8 mouse cellular contexts compared by ENCODE assay signal in the genomic region with DNA sequence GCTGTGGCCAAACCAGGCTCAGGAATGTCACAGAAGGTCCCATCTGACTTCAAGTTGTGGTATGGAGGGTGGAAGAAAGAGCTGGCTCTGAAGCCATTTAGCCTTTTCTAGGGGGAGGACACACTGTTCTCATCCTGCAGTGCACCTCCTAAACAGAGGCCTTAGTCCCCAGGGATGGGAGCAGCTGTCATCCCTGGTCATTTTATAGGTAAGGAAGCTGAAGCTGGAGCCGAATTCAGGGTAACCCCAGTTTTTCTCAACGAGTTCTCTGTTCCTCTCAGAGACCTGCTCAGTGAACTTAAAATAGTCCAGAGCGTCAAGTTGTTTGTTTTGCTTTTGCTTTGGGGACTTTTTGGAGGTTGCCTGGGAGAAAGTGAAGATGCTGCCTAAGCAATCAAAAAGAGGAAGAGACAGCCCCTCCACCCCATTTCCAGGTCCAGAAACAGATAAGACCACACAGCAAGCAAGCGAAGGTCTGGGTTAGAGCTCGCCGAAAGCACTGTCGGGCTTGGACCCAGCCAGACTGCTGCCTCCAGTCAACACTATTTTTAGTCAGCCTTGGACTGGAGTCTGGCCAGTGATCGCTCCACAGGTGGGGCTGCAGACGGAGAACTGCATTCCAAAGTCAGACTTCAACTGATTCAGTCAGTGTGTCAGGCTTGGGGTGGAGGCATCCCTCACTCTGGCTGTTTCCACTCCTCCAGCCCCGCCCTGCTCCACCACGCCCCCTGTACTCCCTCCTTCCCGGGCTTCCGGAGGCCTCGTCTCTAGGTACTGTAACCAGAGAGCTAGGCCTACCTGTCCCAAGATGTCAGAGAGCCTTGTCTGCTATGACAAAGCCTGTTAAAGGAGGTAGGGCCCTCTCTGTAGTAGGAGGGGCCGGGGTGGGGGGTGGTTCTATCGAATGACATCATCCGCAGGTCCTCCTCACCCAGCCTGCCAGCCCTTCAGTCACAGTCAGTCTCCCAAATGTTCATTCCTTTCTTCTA. TPM values are rescaled to one million over a fixed set of nuclear protein-coding genes. Genes with fewer than 3 reads are reported as not detected.
DNase-seq lines count a peak whose midpoint lies in the region; ATAC-seq and TF ChIP-seq lines count a peak whose summit lies in the region.

No protein-coding gene starts in this region.

- H3K27ac ChIP-seq in neural tube, embryonic 15.5 days (replicated peaks): no peak overlapping the region
- peak overlapping the region; percentile 24; the same call in 1 of the 2 replicates for H3K27ac ChIP-seq in brown adipose tissue, adult 24 weeks (replicated peaks; ENCODE audit: low read depth, low read length)

- H3K4me1 ChIP-seq in neural tube, embryonic 15.5 days: peaks cover 14% of the 10 kb centered on the region
- H3K4me1 ChIP-seq in brown adipose tissue, adult 24 weeks (ENCODE audit: control insufficient read depth, insufficient read depth, insufficient read length, low read length): peaks cover 8% of the 10 kb centered on the region
- H3K4me1 ChIP-seq in lung, adult 2 months (ENCODE audit: control insufficient read depth, insufficient read depth, low read length): peaks cover 19% of the 10 kb centered on the region

- no peak overlapping the region for H3K4me3 ChIP-seq in neural tube, embryonic 15.5 days (replicated peaks)
- H3K4me3 ChIP-seq in brown adipose tissue, adult 24 weeks (ENCODE audit: insufficient read depth, low read depth, low read length): no peak overlapping the region
- peak overlapping the region; percentile 26 for H3K4me3 ChIP-seq in lung, adult 2 months (replicated peaks; ENCODE audit: extremely low read depth, low read depth, low read length)

- H3K27me3 ChIP-seq in neural tube, embryonic 15.5 days (replicated peaks): no peaks in the 10 kb centered on the region

- 29% methylated on average over 17 of the region's 17 CpGs for WGBS in neural tube, embryonic 15.5 days
- 12% methylated on average over 17 of the region's 17 CpGs for WGBS in lung, adult 2 months

- H3K36me3 ChIP-seq in neural tube, embryonic 15.5 days: no peaks in the 10 kb centered on the region

- no peak for TF ChIP-seq POLR2A in lung, adult 2 months (IDR thresholded peaks at IDR 0.05; ENCODE audit: borderline replicate concordance, extremely low read depth, low read depth, low read length)

- no peak overlapping the region for H3K4me2 ChIP-seq in neural tube, embryonic 15.5 days

- no peak for ATAC-seq in neural tube, embryonic 15.5 days (ENCODE audit: low FRiP score)

- TF ChIP-seq CTCF in lung, adult 2 months (IDR thresholded peaks at IDR 0.05; ENCODE audit: insufficient read depth, low read length): no peak

- H3K9ac ChIP-seq in neural tube, embryonic 15.5 days (replicated peaks): no peak overlapping the region

- DNase-seq in neural tube, embryonic 10.5 days (ENCODE audit: extremely low spot score, low spot score): peak; percentile 42
- DNase-seq in gastrocnemius, adult 8-10 months (ENCODE audit: low spot score in 2 of 2): peak; percentile 33 to 63
- peak; percentile 88 for DNase-seq in kidney, adult 11 months
- peak; percentile 73 for DNase-seq in lung, adult 2 months
- DNase-seq in right cerebral cortex, postnatal 14 days: peak; percentile 32
- no peak for DNase-seq in retina, embryonic 14.5 days (ENCODE audit: low spot score)

- no peaks in the 10 kb centered on the region for H3K9me3 ChIP-seq in neural tube, embryonic 15.5 days (replicated peaks)

RNA-seq across cellular contexts. Expression of gene Rnf19b, which starts 24.8 kb away (rescaled TPM):
- 29.9 and 34.5 TPM in 2 replicates for polyA plus RNA-seq in neural tube, embryonic 15.5 days (2015; fragmentation: Nextera tagmentation; extraction: Ambion mirVana)
- polyA plus RNA-seq in brown adipose tissue, adult 24 weeks (2012; ENCODE audit: insufficient read depth, insufficient read length, missing spikeins): 13.1 and 15.5 TPM in 2 replicates
- 10 to 100 TPM; 23.6 to 27.2 (median 25.0) TPM for total RNA-seq in gastrocnemius, adult 8-10 months (2022)
- 51.1 and 70.7 TPM in 2 replicates for polyA plus RNA-seq in lung, adult 2 months (2012; rRNA removed)

RNA-seq across cellular contexts. Expression of gene Ak2, which starts 41.5 kb away (rescaled TPM):
- polyA plus RNA-seq in neural tube, embryonic 15.5 days (2015; fragmentation: Nextera tagmentation; extraction: Ambion mirVana): 90.2 and 120 TPM in 2 replicates
- 311 and 382 TPM in 2 replicates for polyA plus RNA-seq in brown adipose tissue, adult 24 weeks (2012; ENCODE audit: insufficient read depth, insufficient read length, missing spikeins)
- 10 to 100 TPM; 24.9 to 28.2 (median 26.3) TPM for total RNA-seq in gastrocnemius, adult 8-10 months (2022)
- polyA plus RNA-seq in lung, adult 2 months (2012; rRNA removed): 22.6 and 24.2 TPM in 2 replicates
